Mouse (Mus musculus) CH12.LX (cell line): ENCODE results near the gene Acsl1. TPM values are rescaled to one million over a fixed set of nuclear protein-coding genes. Genes with fewer than 3 reads are reported as not detected.

Experiments used
- DNase-seq: peaks from one replicate; pipeline ENCODE4 v3.0.0-alpha.2; 2013; ENCODE audit errors: extremely low read depth
- H3K27ac ChIP-seq: 2 replicates; pipeline ENCODE4 v1.5.1; 2012; ENCODE audit warnings: low read depth, mild to moderate bottlenecking, control low read depth, moderate library complexity; ENCODE audit not compliant: insufficient read depth
- H3K27me3 ChIP-seq: replicated peaks from 2 replicates; pipeline ENCODE3; 2012; ENCODE audit warnings: inconsistent platforms
- H3K36me3 ChIP-seq, 2 experiments: replicated peaks in 1 of 2; 2 replicates each; pipeline versions ENCODE3 to v1.6.1; 2012; ENCODE audit warnings: inconsistent platforms in 1 of 2, low read length in 1 of 2, mild to moderate bottlenecking in 1 of 2, mixed read lengths in 1 of 2, moderate library complexity in 1 of 2; ENCODE audit not compliant: control insufficient read depth in 1 of 2, insufficient read depth in 1 of 2
- H3K4me1 ChIP-seq, 2 experiments: 2 replicates each; pipeline ENCODE4 v1.6.1; 2012; ENCODE audit warnings: inconsistent platforms in 1 of 2, moderate library complexity in 1 of 2; ENCODE audit not compliant: insufficient read depth in 2 of 2, control insufficient read depth in 1 of 2
- H3K4me2 ChIP-seq: 2 replicates; pipeline ENCODE4 v1.6.1; 2012; ENCODE audit warnings: low read depth, mild to moderate bottlenecking, control low read depth; ENCODE audit not compliant: poor library complexity, insufficient read depth, severe bottlenecking
- H3K4me3 ChIP-seq, 3 experiments: fragments of 150-350 bp in 1 of 3; sonication (generic) in 1 of 3; replicated peaks in 1 of 3; 2 replicates each; pipeline versions ENCODE3 to v1.5.1; 2011 to 2012; ENCODE audit warnings: low read depth in 2 of 3, low read length in 2 of 3, mild to moderate bottlenecking in 2 of 3, moderate library complexity in 2 of 3, control low read depth in 1 of 3, improper control_type of control experiment in 1 of 3, inconsistent platforms in 1 of 3, mixed read lengths in 1 of 3; ENCODE audit not compliant: poor library complexity in 1 of 3
- H3K79me2 ChIP-seq: replicated peaks from 2 replicates; pipeline ENCODE4 v1.6.1; 2012; ENCODE audit warnings: mild to moderate bottlenecking, moderate library complexity; ENCODE audit not compliant: control insufficient read depth, poor library complexity, insufficient read depth, severe bottlenecking; ENCODE audit errors: extremely low read depth
- H3K9ac ChIP-seq: 2 replicates; pipeline ENCODE4 v1.6.1; 2012; ENCODE audit warnings: low read depth, mild to moderate bottlenecking, control low read depth, moderate library complexity; ENCODE audit not compliant: insufficient read depth
- H3K9me3 ChIP-seq: replicated peaks from 2 replicates; pipeline ENCODE3; 2012; ENCODE audit warnings: low read length, inconsistent platforms, mixed read lengths
- CHD1 ChIP-seq: IDR thresholded peaks from 2 replicates; pipeline ENCODE4 v1.6.1; 2012; ENCODE audit warnings: low read depth, low read length, improper control_type of control experiment, inconsistent platforms
- CTCF ChIP-seq, 2 experiments: IDR thresholded peaks in 1 of 2; conservative IDR thresholded peaks in 1 of 2; 2 replicates each; pipeline ENCODE4 v1.5.1; 2011 to 2012; ENCODE audit warnings: low read depth in 2 of 2, low read length in 2 of 2, improper control_type of control experiment in 1 of 2, inconsistent platforms in 1 of 2, mild to moderate bottlenecking in 1 of 2, moderate library complexity in 1 of 2
- ETS1 ChIP-seq: conservative IDR thresholded peaks from 2 replicates; pipeline ENCODE4 v1.6.1; 2012; ENCODE audit warnings: low read depth, mild to moderate bottlenecking, inconsistent platforms, low read length, improper control_type of control experiment, moderate library complexity
- JUN ChIP-seq: IDR thresholded peaks from 2 replicates; pipeline ENCODE4 v1.6.1; 2011; ENCODE audit warnings: low read depth, mild to moderate bottlenecking, low read length, improper control_type of control experiment, moderate library complexity; ENCODE audit not compliant: insufficient read depth
- MAX ChIP-seq: IDR thresholded peaks from 2 replicates; pipeline ENCODE4 v1.6.1; 2011; ENCODE audit warnings: low read length, improper control_type of control experiment
- MEF2A ChIP-seq: IDR thresholded peaks from 2 replicates; pipeline ENCODE4 v1.6.1; 2014; ENCODE audit warnings: low read depth, mild to moderate bottlenecking, inconsistent platforms, low read length, improper control_type of control experiment, borderline replicate concordance
- MYC ChIP-seq: IDR thresholded peaks from 2 replicates; pipeline ENCODE4 v1.6.1; 2011; ENCODE audit warnings: low read depth, mild to moderate bottlenecking, improper control_type of control experiment, low read length
- POLR2AphosphoS2 ChIP-seq: IDR thresholded peaks from 2 replicates; pipeline ENCODE4 v1.6.1; 2011; ENCODE audit warnings: low read depth, low read length, improper control_type of control experiment
- RAD21 ChIP-seq: IDR thresholded peaks from 2 replicates; pipeline ENCODE4 v1.6.1; 2011; ENCODE audit warnings: low read depth, mild to moderate bottlenecking, low read length, improper control_type of control experiment, moderate library complexity
- RCOR1 ChIP-seq: conservative IDR thresholded peaks from 2 replicates; pipeline ENCODE4 v1.6.1; 2012; ENCODE audit warnings: low read depth, mild to moderate bottlenecking, inconsistent platforms, low read length, improper control_type of control experiment
- SMC3 ChIP-seq: IDR thresholded peaks from 2 replicates; pipeline ENCODE4 v1.6.1; 2011; ENCODE audit warnings: low read depth, low read length, improper control_type of control experiment
- TBP ChIP-seq: conservative IDR thresholded peaks from 2 replicates; pipeline ENCODE4 v1.6.1; 2011; ENCODE audit warnings: low read depth, low read length, improper control_type of control experiment
- USF1 ChIP-seq: IDR thresholded peaks from 2 replicates; pipeline ENCODE4 v1.6.1; 2014; ENCODE audit warnings: low read depth, mild to moderate bottlenecking, inconsistent platforms, low read length, improper control_type of control experiment
- ZKSCAN1 ChIP-seq: IDR thresholded peaks from 2 replicates; pipeline ENCODE4 v1.6.1; 2012; ENCODE audit warnings: low read depth, inconsistent platforms, low read length, improper control_type of control experiment, borderline replicate concordance
- dilution Hi-C: fragments of 300-500 bp; cut with MboI; formaldehyde crosslinking; loops from 2 replicates; pipeline ENCODE4 v1.14.3; 2020; ENCODE audit warnings: low sequenced_read_pairs; ENCODE audit not compliant: extremely low pct_unique_long_range_greater_than_20kb, extremely low pct_ligation_motif_present
- in situ Hi-C: fragments of 300-500 bp; cut with MboI; formaldehyde crosslinking; loops from 3 replicates; pipeline ENCODE4 v1.14.3; 2019; ENCODE audit warnings: low sequenced_read_pairs, low pct_ligation_motif_present, low pct_unique_long_range_greater_than_20kb, mixed read lengths
- polyA plus RNA-seq: library from polyadenylated mRNA; unstranded; fragments of >175 nt; gene quantifications from 2 replicates; pipeline ENCODE4 v1.2.1, GENCODE M21; 2012; ENCODE audit warnings: low read depth; ENCODE audit not compliant: insufficient read length
- total RNA-seq, 2 experiments: library from RNA; depleted of rRNA; stranded (reverse); fragments of 300-350 nt in 1 of 2; fragments of >200 nt in 1 of 2; gene quantifications; 2 replicates each; pipeline ENCODE4 v1.2.3; 2012 to 2014

Acsl1 gene
- total and polyA plus RNA-seq, 3 experiments, result 8.7 to 27.9 (median 19.5) TPM

GRCm38 (mm10) chr8:46552441-46552765 lies 81.6 kb downstream of the Acsl1 start:
- Histone ChIP-seq H3K9me3 (no peaks in the 10 kb centered on the region), H3K79me2 (no peaks in the 10 kb centered on the region; the same call in 1 of the 2 replicates), H3K4me2 (peak overlapping the region; percentile 77), H3K4me1 (peaks cover 4 to 44% of the 10 kb centered on the region in 2 experiments), H3K27me3 (no peaks in the 10 kb centered on the region), H3K27ac (no peak overlapping the region), H3K9ac (peak overlapping the region; percentile 56), H3K4me3 (peak overlapping the region; percentile 74 to 83 (median 83)), H3K36me3 (peaks cover 2 to 25% of the 10 kb centered on the region in 2 experiments)
- TF ChIP-seq POLR2AphosphoS2 (no peak), CHD1 (no peak), MEF2A (no peak), TBP (no peak), USF1 (no peak), ETS1 (no peak)
- in situ Hi-C loops, result loop anchor here (25.0 kb wide), 1 partner anchor 835 kb away; no protein-coding TSS in a partner anchor
- no peak for DNase-seq
- dilution Hi-C loops, result no loop called here

- dilution Hi-C loops, result no loop called here
Observed at GRCm38 (mm10) chr8:46559428-46559827, 88.6 kb downstream of the Acsl1 start.

GRCm38 (mm10) chr8:46562333-46562732 lies 91.5 kb downstream of the Acsl1 start:
- no peaks in the 10 kb centered on the region for H3K27me3 ChIP-seq
- H3K9me3 ChIP-seq, result no peaks in the 10 kb centered on the region
- no peak for DNase-seq
- H3K36me3 ChIP-seq, result peaks cover 33 to 77% of the 10 kb centered on the region in 2 experiments
- no peak for TF ChIP-seq ZKSCAN1
- in situ Hi-C loops, result loop anchor here (25.0 kb wide), 1 partner anchor 825 kb away; no protein-coding TSS in a partner anchor
- peaks cover 0 to 15% of the 10 kb centered on the region in 2 experiments; a peak in 2 of 4 replicates for H3K4me1 ChIP-seq
- H3K4me2 ChIP-seq, result no peak overlapping the region
- dilution Hi-C loops, result no loop called here
- H3K4me3 ChIP-seq, result no peak overlapping the region
- no peak overlapping the region for H3K27ac ChIP-seq
- H3K9ac ChIP-seq, result no peak overlapping the region
- no peaks in the 10 kb centered on the region for H3K79me2 ChIP-seq

More at GRCm38 (mm10) chr8:46559428-46559827, 88.6 kb downstream of the Acsl1 start:
- Histone ChIP-seq H3K36me3 (peaks cover 28 to 86% of the 10 kb centered on the region in 2 experiments), H3K4me3 (no peak overlapping the region), H3K9ac (no peak overlapping the region), H3K79me2 (no peaks in the 10 kb centered on the region), H3K4me2 (no peak overlapping the region), H3K9me3 (no peaks in the 10 kb centered on the region), H3K27ac (no peak overlapping the region), H3K27me3 (no peaks in the 10 kb centered on the region), H3K4me1 (peaks cover 0 to 5% of the 10 kb centered on the region in 2 experiments; a peak in 2 of 4 replicates)
- TF ChIP-seq MYC (peak; percentile 69; the same call in 1 of the 2 replicates), SMC3 (peak; percentile 31; the same call in 1 of the 2 replicates), RAD21 (peak; percentile 56), JUN (no peak), MAX (peak; percentile 49; the same call in 1 of the 2 replicates), CTCF (conservative IDR thresholded peaks at IDR 0.05 in 1 of 2, IDR thresholded peaks at IDR 0.05 in 1 of 2; ENCODE audit: low read depth in 2 of 2, low read length in 2 of 2) (peak; percentile 25 to 63; a peak in 3 of 4 replicates), RCOR1 (no peak)
- peak; percentile 55 for DNase-seq
- in situ Hi-C loops, result loop anchor here (25.0 kb wide), 1 partner anchor 828 kb away; no protein-coding TSS in a partner anchor
